Mouse (Mus musculus): ENCODE data around the gene Plxdc1. TPM values are rescaled to one million over a fixed set of nuclear protein-coding genes. Genes with fewer than 3 reads are reported as not detected.
A peak's percentile ranks its signal among the peaks of the same experiment; 100 is the strongest.

Plxdc1 gene
- polyA plus RNA-seq, 1 experiment from 2014 or later: 1.0 TPM

GRCm38 (mm10) chr11:97987551-97988526 is 1.6 kb upstream of the Plxdc1 start:
- peak overlapping the region; percentile 65 for H3K4me3 ChIP-seq (replicated peaks; ENCODE audit: low read length)
- WGBS: under 1% methylated on average over 42 of the region's 42 CpGs
- peaks cover 16% of the 10 kb centered on the region for H3K27me3 ChIP-seq (ENCODE audit: control insufficient read depth, insufficient read depth, low read length)
- no peaks in the 10 kb centered on the region for H3K36me3 ChIP-seq (ENCODE audit: control insufficient read depth, insufficient read depth, low read length)
- peak; percentile 84 for ATAC-seq (ENCODE audit: insufficient read depth, low FRiP score)
- peak overlapping the region; percentile 75 for H3K9ac ChIP-seq (ENCODE audit: low read length)
- peak overlapping the region; percentile 87 for H3K27ac ChIP-seq (ENCODE audit: low read length)
- H3K4me2 ChIP-seq (ENCODE audit: low read depth, low read length): peak overlapping the region; percentile 91
- peaks cover 14% of the 10 kb centered on the region for H3K4me1 ChIP-seq (ENCODE audit: control insufficient read depth, insufficient read depth, low read length)
- no peaks in the 10 kb centered on the region for H3K9me3 ChIP-seq (replicated peaks; ENCODE audit: control insufficient read depth, low read length)

GRCm38 (mm10) chr11:97986738-97987465 is 658 bp upstream of the Plxdc1 start:
- H3K27me3 ChIP-seq (ENCODE audit: control insufficient read depth, insufficient read depth, low read length): peaks cover 16% of the 10 kb centered on the region
- no peak overlapping the region for H3K27ac ChIP-seq (ENCODE audit: low read length)
- H3K4me3 ChIP-seq (replicated peaks; ENCODE audit: low read length): peak overlapping the region; percentile 65
- ATAC-seq (ENCODE audit: insufficient read depth, low FRiP score): no peak
- peaks cover 14% of the 10 kb centered on the region for H3K4me1 ChIP-seq (ENCODE audit: control insufficient read depth, insufficient read depth, low read length)
- H3K4me2 ChIP-seq (ENCODE audit: low read depth, low read length): peak overlapping the region; percentile 91
- H3K9ac ChIP-seq (ENCODE audit: low read length): peak overlapping the region; percentile 77; the same call in 1 of the 2 replicates
- no peaks in the 10 kb centered on the region for H3K36me3 ChIP-seq (ENCODE audit: control insufficient read depth, insufficient read depth, low read length)
- WGBS: 29% methylated on average over 14 of the region's 17 CpGs
- no peaks in the 10 kb centered on the region for H3K9me3 ChIP-seq (replicated peaks; ENCODE audit: control insufficient read depth, low read length)

GRCm38 (mm10) chr11:97983983-97984382 is 2.3 kb downstream of the Plxdc1 start:
- no peaks in the 10 kb centered on the region for H3K36me3 ChIP-seq (ENCODE audit: control insufficient read depth, insufficient read depth, low read length)
- peaks cover 16% of the 10 kb centered on the region for H3K27me3 ChIP-seq (ENCODE audit: control insufficient read depth, insufficient read depth, low read length)
- 62% methylated on average over 1 of the region's 1 CpGs for WGBS
- H3K4me3 ChIP-seq (replicated peaks; ENCODE audit: low read length): no peak overlapping the region
- H3K9ac ChIP-seq (ENCODE audit: low read length): no peak overlapping the region
- H3K27ac ChIP-seq (ENCODE audit: low read length): no peak overlapping the region
- peaks cover 7% of the 10 kb centered on the region; the same call in 1 of the 2 replicates for H3K4me1 ChIP-seq (ENCODE audit: control insufficient read depth, insufficient read depth, low read length)
- no peak for ATAC-seq (ENCODE audit: insufficient read depth, low FRiP score)
- no peaks in the 10 kb centered on the region for H3K9me3 ChIP-seq (replicated peaks; ENCODE audit: control insufficient read depth, low read length)
- no peak overlapping the region for H3K4me2 ChIP-seq (ENCODE audit: low read depth, low read length)

GRCm38 (mm10) chr11:97983506-97983905 is 2.7 kb downstream of the Plxdc1 start:
- ATAC-seq (ENCODE audit: insufficient read depth, low FRiP score): no peak
- Histone ChIP-seq H3K27me3 (ENCODE audit: control insufficient read depth, insufficient read depth, low read length) (peaks cover 16% of the 10 kb centered on the region), H3K9ac (ENCODE audit: low read length) (no peak overlapping the region), H3K9me3 (replicated peaks; ENCODE audit: control insufficient read depth, low read length) (no peaks in the 10 kb centered on the region), H3K4me3 (replicated peaks; ENCODE audit: low read length) (no peak overlapping the region), H3K27ac (ENCODE audit: low read length) (no peak overlapping the region), H3K4me1 (ENCODE audit: control insufficient read depth, insufficient read depth, low read length) (peaks cover 7% of the 10 kb centered on the region; the same call in 1 of the 2 replicates), H3K4me2 (ENCODE audit: low read depth, low read length) (no peak overlapping the region), H3K36me3 (ENCODE audit: control insufficient read depth, insufficient read depth, low read length) (no peaks in the 10 kb centered on the region)
- WGBS: 83% methylated on average over 3 of the region's 3 CpGs

GRCm38 (mm10) chr11:97982721-97983120 is 3.5 kb downstream of the Plxdc1 start:
- Histone ChIP-seq H3K4me2 (ENCODE audit: low read depth, low read length) (no peak overlapping the region), H3K36me3 (ENCODE audit: control insufficient read depth, insufficient read depth, low read length) (no peaks in the 10 kb centered on the region), H3K9ac (ENCODE audit: low read length) (no peak overlapping the region), H3K27me3 (ENCODE audit: control insufficient read depth, insufficient read depth, low read length) (peaks cover 16% of the 10 kb centered on the region), H3K4me3 (replicated peaks; ENCODE audit: low read length) (no peak overlapping the region), H3K9me3 (replicated peaks; ENCODE audit: control insufficient read depth, low read length) (no peaks in the 10 kb centered on the region), H3K4me1 (ENCODE audit: control insufficient read depth, insufficient read depth, low read length) (peaks cover 7% of the 10 kb centered on the region; the same call in 1 of the 2 replicates), H3K27ac (ENCODE audit: low read length) (no peak overlapping the region)
- WGBS: 80% methylated on average over 9 of the region's 9 CpGs
- ATAC-seq (ENCODE audit: insufficient read depth, low FRiP score): no peak

GRCm38 (mm10) chr11:97980531-97980966 is 5.7 kb downstream of the Plxdc1 start:
- ATAC-seq (ENCODE audit: insufficient read depth, low FRiP score): 0 out of 2 replicates have a peak, but pooled peaks have one; percentile 39
- H3K9me3 ChIP-seq (replicated peaks; ENCODE audit: control insufficient read depth, low read length): no peaks in the 10 kb centered on the region
- H3K9ac ChIP-seq (ENCODE audit: low read length): no peak overlapping the region
- H3K4me3 ChIP-seq (replicated peaks; ENCODE audit: low read length): no peak overlapping the region
- no peaks in the 10 kb centered on the region for H3K36me3 ChIP-seq (ENCODE audit: control insufficient read depth, insufficient read depth, low read length)
- peaks cover 10% of the 10 kb centered on the region for H3K27me3 ChIP-seq (ENCODE audit: control insufficient read depth, insufficient read depth, low read length)
- WGBS: 57% methylated on average over 9 of the region's 9 CpGs
- no peak overlapping the region for H3K27ac ChIP-seq (ENCODE audit: low read length)
- no peak overlapping the region for H3K4me2 ChIP-seq (ENCODE audit: low read depth, low read length)
- peaks cover 4% of the 10 kb centered on the region; the same call in 1 of the 2 replicates for H3K4me1 ChIP-seq (ENCODE audit: control insufficient read depth, insufficient read depth, low read length)

- Histone ChIP-seq H3K4me3 (replicated peaks; ENCODE audit: low read length) (no peak overlapping the region), H3K9ac (ENCODE audit: low read length) (no peak overlapping the region), H3K36me3 (ENCODE audit: control insufficient read depth, insufficient read depth, low read length) (no peaks in the 10 kb centered on the region), H3K4me2 (ENCODE audit: low read depth, low read length) (no peak overlapping the region), H3K4me1 (ENCODE audit: control insufficient read depth, insufficient read depth, low read length) (peaks cover 4% of the 10 kb centered on the region; the same call in 1 of the 2 replicates), H3K27ac (ENCODE audit: low read length) (no peak overlapping the region), H3K27me3 (ENCODE audit: control insufficient read depth, insufficient read depth, low read length) (peaks cover 5% of the 10 kb centered on the region; the same call in 1 of the 2 replicates), H3K9me3 (replicated peaks; ENCODE audit: control insufficient read depth, low read length) (no peaks in the 10 kb centered on the region)
- WGBS: 71% methylated on average over 10 of the region's 10 CpGs
- no peak for ATAC-seq (ENCODE audit: insufficient read depth, low FRiP score)
Observed at GRCm38 (mm10) chr11:97979824-97980495, 6.3 kb downstream of the Plxdc1 start.

- Histone ChIP-seq H3K27me3 (ENCODE audit: control insufficient read depth, insufficient read depth, low read length) (no peaks in the 10 kb centered on the region; the same call in 1 of the 2 replicates), H3K4me2 (ENCODE audit: low read depth, low read length) (no peak overlapping the region), H3K4me3 (replicated peaks; ENCODE audit: low read length) (no peak overlapping the region), H3K9ac (ENCODE audit: low read length) (no peak overlapping the region), H3K36me3 (ENCODE audit: control insufficient read depth, insufficient read depth, low read length) (no peaks in the 10 kb centered on the region), H3K27ac (ENCODE audit: low read length) (no peak overlapping the region), H3K4me1 (ENCODE audit: control insufficient read depth, insufficient read depth, low read length) (peaks cover 4% of the 10 kb centered on the region; the same call in 1 of the 2 replicates), H3K9me3 (replicated peaks; ENCODE audit: control insufficient read depth, low read length) (no peaks in the 10 kb centered on the region)
- no peak for ATAC-seq (ENCODE audit: insufficient read depth, low FRiP score)
- WGBS: 82% methylated on average over 13 of the region's 13 CpGs
Observed at GRCm38 (mm10) chr11:97978392-97978791, 7.9 kb downstream of the Plxdc1 start.
